Mouse (Mus musculus) cortical plate, adult 2 months (tissue): ENCODE data around the gene Zfp821.

ENCODE experiments used
- CTCF ChIP-seq: fragments of 200-500 bp; IDR thresholded peaks from 2 replicates; pipeline ENCODE4 v1.5.1; 2011; ENCODE audit warnings: mild to moderate bottlenecking, control low read depth, low read length; ENCODE audit not compliant: insufficient read depth; ENCODE audit errors: extremely low read depth
- POLR2A ChIP-seq: fragments of 200-500 bp; IDR thresholded peaks from 2 replicates; pipeline ENCODE4 v1.6.1; 2011; ENCODE audit warnings: mild to moderate bottlenecking, low read length, control low read depth; ENCODE audit not compliant: insufficient read depth; ENCODE audit errors: extremely low read depth

- TF ChIP-seq CTCF, result no peak
- no peak for TF ChIP-seq POLR2A
Measured at GRCm38 (mm10) chr8:109692443-109693145, 12.8 kb upstream of the Zfp821 start.
